Mouse (Mus musculus): ENCODE measurements around the gene Fyttd1. TPM values are rescaled to one million over a fixed set of nuclear protein-coding genes. Genes with fewer than 3 reads are reported as not detected.

Fyttd1 gene
- total and polyA plus RNA-seq, 2 experiments from 2014 or later, result 56.9 to 139 TPM

GRCm38 (mm10) chr16:32889881-32890280, 12.6 kb downstream of the Fyttd1 start:
- H3K9me3 ChIP-seq (ENCODE audit: low read length), result no peaks in the 10 kb centered on the region
- no peak overlapping the region for H3K4me3 ChIP-seq (ENCODE audit: low read depth, low read length)
- DNase-seq (ENCODE audit: low spot score) (no peak), ATAC-seq (ENCODE audit: low FRiP score) (no peak)
- H3K27me3 ChIP-seq (ENCODE audit: insufficient read depth, low read length), result no peaks in the 10 kb centered on the region
- 74% methylated on average over 2 of the region's 2 CpGs for WGBS
- H3K27ac ChIP-seq (ENCODE audit: low read depth, low read length), result no peak overlapping the region
- no peak overlapping the region for H3K4me2 ChIP-seq (ENCODE audit: low read depth, low read length, poor library complexity, severe bottlenecking)
- H3K9ac ChIP-seq (replicated peaks; ENCODE audit: low read length, poor library complexity, severe bottlenecking), result no peak overlapping the region
- no peaks in the 10 kb centered on the region for H3K4me1 ChIP-seq (ENCODE audit: insufficient read depth, low read length)
- H3K36me3 ChIP-seq (ENCODE audit: insufficient read depth, low read length), result peaks cover 17% of the 10 kb centered on the region; the same call in 1 of the 2 replicates
- TF ChIP-seq CTCF (IDR thresholded peaks at IDR 0.05), result no peak

- Histone ChIP-seq H3K27ac (ENCODE audit: low read depth, low read length) (no peak overlapping the region), H3K4me2 (ENCODE audit: low read depth, low read length, poor library complexity, severe bottlenecking) (no peak overlapping the region), H3K4me1 (ENCODE audit: insufficient read depth, low read length) (no peaks in the 10 kb centered on the region), H3K36me3 (ENCODE audit: insufficient read depth, low read length) (peaks cover 22% of the 10 kb centered on the region), H3K9ac (replicated peaks; ENCODE audit: low read length, poor library complexity, severe bottlenecking) (no peak overlapping the region), H3K9me3 (ENCODE audit: low read length) (no peaks in the 10 kb centered on the region), H3K4me3 (ENCODE audit: low read depth, low read length) (no peak overlapping the region), H3K27me3 (ENCODE audit: insufficient read depth, low read length) (no peaks in the 10 kb centered on the region)
- DNase-seq (ENCODE audit: low spot score) (no peak), ATAC-seq (ENCODE audit: low FRiP score) (no peak)
- TF ChIP-seq CTCF (IDR thresholded peaks at IDR 0.05), result no peak
Observed at GRCm38 (mm10) chr16:32896126-32896525, 18.8 kb downstream of the Fyttd1 start.

GRCm38 (mm10) chr16:32901360-32902050, 24.2 kb downstream of the Fyttd1 start:
- no peak for ATAC-seq (ENCODE audit: low FRiP score)

GRCm38 (mm10) chr16:32902051-32902428, 24.7 kb downstream of the Fyttd1 start:
- Histone ChIP-seq H3K36me3 (ENCODE audit: insufficient read depth, low read length) (peaks cover 6% of the 10 kb centered on the region), H3K27me3 (ENCODE audit: insufficient read depth, low read length) (no peaks in the 10 kb centered on the region), H3K4me3 (ENCODE audit: low read depth, low read length) (no peak overlapping the region), H3K9ac (replicated peaks; ENCODE audit: low read length, poor library complexity, severe bottlenecking) (no peak overlapping the region), H3K27ac (ENCODE audit: low read depth, low read length) (no peak overlapping the region), H3K9me3 (ENCODE audit: low read length) (no peaks in the 10 kb centered on the region), H3K4me1 (ENCODE audit: insufficient read depth, low read length) (no peaks in the 10 kb centered on the region), H3K4me2 (ENCODE audit: low read depth, low read length, poor library complexity, severe bottlenecking) (no peak overlapping the region)
- 76% methylated on average over 3 of the region's 3 CpGs for WGBS
- no peak for DNase-seq (ENCODE audit: low spot score)
- no peak for TF ChIP-seq CTCF (IDR thresholded peaks at IDR 0.05)
- no peak for ATAC-seq (ENCODE audit: low FRiP score)

More at GRCm38 (mm10) chr16:32901360-32902050, 24.2 kb downstream of the Fyttd1 start:
- H3K27me3 ChIP-seq (ENCODE audit: insufficient read depth, low read length), result no peaks in the 10 kb centered on the region
- H3K9me3 ChIP-seq (ENCODE audit: low read length), result no peaks in the 10 kb centered on the region
- no peak overlapping the region for H3K27ac ChIP-seq (ENCODE audit: low read depth, low read length)
- DNase-seq (ENCODE audit: low spot score), result no peak
- no peak overlapping the region for H3K4me3 ChIP-seq (ENCODE audit: low read depth, low read length)
- WGBS, result 93% methylated on average over 2 of the region's 2 CpGs
- H3K36me3 ChIP-seq (ENCODE audit: insufficient read depth, low read length), result peaks cover 6% of the 10 kb centered on the region
- H3K4me1 ChIP-seq (ENCODE audit: insufficient read depth, low read length), result no peaks in the 10 kb centered on the region
- no peak for TF ChIP-seq CTCF (IDR thresholded peaks at IDR 0.05)
- H3K9ac ChIP-seq (replicated peaks; ENCODE audit: low read length, poor library complexity, severe bottlenecking), result no peak overlapping the region
- no peak overlapping the region for H3K4me2 ChIP-seq (ENCODE audit: low read depth, low read length, poor library complexity, severe bottlenecking)

GRCm38 (mm10) chr16:32906186-32906585, 28.9 kb downstream of the Fyttd1 start:
- no peak for ATAC-seq (ENCODE audit: low FRiP score)
- no peaks in the 10 kb centered on the region for H3K27me3 ChIP-seq (ENCODE audit: insufficient read depth, low read length)
- no peaks in the 10 kb centered on the region for H3K9me3 ChIP-seq (ENCODE audit: low read length)
- H3K4me3 ChIP-seq (ENCODE audit: low read depth, low read length), result no peak overlapping the region
- DNase-seq (ENCODE audit: low spot score), result no peak
- no peaks in the 10 kb centered on the region for H3K36me3 ChIP-seq (ENCODE audit: insufficient read depth, low read length)
- no peak for TF ChIP-seq CTCF (IDR thresholded peaks at IDR 0.05)
- no peak overlapping the region for H3K27ac ChIP-seq (ENCODE audit: low read depth, low read length)
- 88% methylated on average over 2 of the region's 2 CpGs for WGBS
- H3K4me2 ChIP-seq (ENCODE audit: low read depth, low read length, poor library complexity, severe bottlenecking), result no peak overlapping the region
- no peaks in the 10 kb centered on the region for H3K4me1 ChIP-seq (ENCODE audit: insufficient read depth, low read length)
- no peak overlapping the region for H3K9ac ChIP-seq (replicated peaks; ENCODE audit: low read length, poor library complexity, severe bottlenecking)

GRCm38 (mm10) chr16:32906727-32907126, 29.4 kb downstream of the Fyttd1 start:
- Histone ChIP-seq H3K36me3 (ENCODE audit: insufficient read depth, low read length) (no peaks in the 10 kb centered on the region), H3K27ac (ENCODE audit: low read depth, low read length) (no peak overlapping the region), H3K9me3 (ENCODE audit: low read length) (no peaks in the 10 kb centered on the region), H3K27me3 (ENCODE audit: insufficient read depth, low read length) (no peaks in the 10 kb centered on the region), H3K4me3 (ENCODE audit: low read depth, low read length) (no peak overlapping the region), H3K9ac (replicated peaks; ENCODE audit: low read length, poor library complexity, severe bottlenecking) (no peak overlapping the region), H3K4me1 (ENCODE audit: insufficient read depth, low read length) (no peaks in the 10 kb centered on the region), H3K4me2 (ENCODE audit: low read depth, low read length, poor library complexity, severe bottlenecking) (no peak overlapping the region)
- TF ChIP-seq CTCF (IDR thresholded peaks at IDR 0.05), result no peak
- ATAC-seq (ENCODE audit: low FRiP score) (no peak), DNase-seq (ENCODE audit: low spot score) (no peak)
- WGBS, result 90% methylated on average over 8 of the region's 8 CpGs
